Mouse (Mus musculus): ENCODE data around the gene Kng1.

DNA sequence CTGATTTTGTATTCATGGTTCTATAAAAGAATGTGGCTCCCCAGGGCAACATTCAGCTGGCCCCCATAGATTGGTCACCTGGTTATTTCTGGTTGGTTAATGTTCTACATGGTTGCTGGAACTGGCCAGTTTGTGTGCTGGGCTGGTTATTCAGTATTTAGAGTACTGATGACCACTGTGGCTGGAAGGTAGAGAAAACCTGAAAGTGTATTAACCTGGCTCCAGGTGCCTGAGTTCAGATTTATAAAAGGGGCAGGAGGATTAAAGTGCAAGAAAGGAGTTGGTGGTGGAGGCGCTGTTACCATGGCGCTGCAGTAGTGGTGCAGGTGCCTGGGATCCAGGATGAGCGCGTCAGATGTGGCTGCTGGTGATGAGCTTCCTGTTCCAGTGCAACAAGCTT, 24.0 kb upstream of the Kng1 start:
- TF ChIP-seq MEF2A (IDR thresholded peaks at IDR 0.05; ENCODE audit: borderline replicate concordance, low read depth, low read length) (no peak), MAFK (IDR thresholded peaks at IDR 0.05; ENCODE audit: insufficient replicate concordance, low read length) (no peak), POLR2A (IDR thresholded peaks at IDR 0.05; ENCODE audit: low read depth, low read length) (no peak)

Measured in CH12.LX (cell line).